Mouse (Mus musculus) testis, adult 2 months (tissue): ENCODE measurements at regions not wholly inside any gene's neighbourhood (a gene's known extent, or its start where the extent isn't known, plus 50 kb on each side); places are given as distances from the start of the nearest gene placed in this dataset.

Experiments used
- CTCF ChIP-seq: fragments of 200-500 bp; IDR thresholded peaks from 2 replicates; pipeline ENCODE4 v1.5.1; 2012; ENCODE audit warnings: low read depth, mild to moderate bottlenecking, inconsistent platforms, low read length, moderate library complexity; ENCODE audit not compliant: control insufficient read depth, insufficient read depth, insufficient replicate concordance
- POLR2A ChIP-seq: fragments of 200-500 bp; IDR thresholded peaks from 2 replicates; pipeline ENCODE4 v1.6.1; 2012; ENCODE audit warnings: low read depth, mild to moderate bottlenecking, inconsistent platforms, low read length, moderate library complexity; ENCODE audit not compliant: control insufficient read depth

DNA sequence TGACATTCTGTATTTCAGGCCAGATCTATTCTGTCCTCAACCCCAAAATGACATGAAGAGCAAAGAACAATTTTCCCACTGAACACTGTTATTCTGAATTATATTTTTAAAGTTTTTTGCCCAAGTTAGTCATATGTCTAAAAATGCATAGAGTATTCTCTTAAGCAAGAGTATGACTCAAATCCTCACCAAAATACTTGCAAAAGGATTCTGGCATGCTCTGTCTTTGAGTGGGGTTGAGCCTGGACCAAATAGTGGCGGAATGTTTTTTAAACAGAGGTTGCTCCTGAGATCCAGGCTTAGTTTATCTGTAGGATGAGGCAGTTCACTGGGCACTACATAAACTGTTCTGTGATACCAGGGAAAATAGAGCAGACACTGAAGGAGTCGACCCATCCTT is 631.4 kb upstream of the 2610301B20Rik start:
- TF ChIP-seq POLR2A (no peak), CTCF (no peak)
